Mouse (Mus musculus) MEL (cell line): ENCODE measurements at regions not wholly inside any gene's neighbourhood (a gene's known extent, or its start where the extent isn't known, plus 50 kb on each side); places are given as distances from the start of the nearest gene placed in this dataset.

Experiments used
- DNase-seq: peaks from one replicate; pipeline ENCODE4 v3.0.0; 2011; ENCODE audit warnings: low read depth, low spot score
- H3K27ac ChIP-seq: 2 replicates; pipeline ENCODE4 v1.5.1; 2012; ENCODE audit warnings: low read depth, mild to moderate bottlenecking, control low read depth, low read length, moderate library complexity; ENCODE audit not compliant: control insufficient read depth
- H3K27me3 ChIP-seq, 2 experiments: fragments of 150-350 bp in 1 of 2; sonication (generic) in 1 of 2; 2 replicates each; pipeline ENCODE4 v1.6.1; 2012; ENCODE audit warnings: low read length in 2 of 2, mild to moderate bottlenecking in 2 of 2, improper control_type of control experiment in 1 of 2, moderate library complexity in 1 of 2; ENCODE audit not compliant: insufficient read depth in 2 of 2, control insufficient read depth in 1 of 2
- H3K36me3 ChIP-seq, 2 experiments: 2 replicates each; pipeline ENCODE4 v1.6.1; 2012 to 2014; ENCODE audit warnings: low read length in 2 of 2, improper control_type of control experiment in 1 of 2, inconsistent platforms in 1 of 2, mild to moderate bottlenecking in 1 of 2; ENCODE audit not compliant: insufficient read depth in 2 of 2, control insufficient read depth in 1 of 2
- H3K4me1 ChIP-seq, 2 experiments: fragments of 150-350 bp in 1 of 2; sonication (generic) in 1 of 2; 2 replicates each; pipeline ENCODE4 v1.6.1; 2012; ENCODE audit warnings: low read length in 2 of 2, improper control_type of control experiment in 1 of 2, mild to moderate bottlenecking in 1 of 2; ENCODE audit not compliant: insufficient read depth in 2 of 2, control insufficient read depth in 1 of 2
- H3K4me3 ChIP-seq, 2 experiments: fragments of 150-350 bp in 1 of 2; sonication (generic) in 1 of 2; 2 replicates each; pipeline ENCODE4 v1.5.1; 2012; ENCODE audit warnings: low read depth in 2 of 2, low read length in 2 of 2, mild to moderate bottlenecking in 2 of 2, moderate library complexity in 2 of 2, control low read depth in 1 of 2, improper control_type of control experiment in 1 of 2; ENCODE audit not compliant: control insufficient read depth in 1 of 2, insufficient read depth in 1 of 2
- H3K79me2 ChIP-seq: 2 replicates; pipeline ENCODE4 v1.6.1; 2012; ENCODE audit warnings: mild to moderate bottlenecking, low read length, moderate library complexity; ENCODE audit not compliant: control insufficient read depth, poor library complexity, insufficient read depth
- H3K9ac ChIP-seq: 2 replicates; pipeline ENCODE4 v1.6.1; 2012; ENCODE audit warnings: low read depth, mild to moderate bottlenecking, control low read depth, low read length, moderate library complexity; ENCODE audit not compliant: control insufficient read depth, poor library complexity, severe bottlenecking
- H3K9me3 ChIP-seq: fragments of 150-350 bp; sonication (generic); replicated peaks from 2 replicates; pipeline ENCODE4 v1.6.1; 2012; ENCODE audit warnings: mild to moderate bottlenecking, low read length, improper control_type of control experiment, moderate library complexity; ENCODE audit not compliant: insufficient read depth
- CHD1 ChIP-seq: IDR thresholded peaks from 2 replicates; pipeline ENCODE4 v1.6.1; 2012; ENCODE audit warnings: low read depth, mild to moderate bottlenecking, inconsistent platforms, low read length, improper control_type of control experiment
- CHD2 ChIP-seq: IDR thresholded peaks from 2 replicates; pipeline ENCODE4 v1.6.1; 2011; ENCODE audit warnings: low read length, improper control_type of control experiment
- E2F4 ChIP-seq: IDR thresholded peaks from 2 replicates; pipeline ENCODE4 v1.6.1; 2011; ENCODE audit warnings: low read depth, low read length, improper control_type of control experiment, borderline replicate concordance
- ELF1 ChIP-seq: IDR thresholded peaks from 2 replicates; pipeline ENCODE4 v1.6.1; 2014; ENCODE audit warnings: low read depth, mild to moderate bottlenecking, inconsistent platforms, low read length, improper control_type of control experiment, moderate library complexity
- EP300 ChIP-seq, 2 experiments: IDR thresholded peaks; 2 replicates each; pipeline ENCODE4 v1.6.1; 2011; ENCODE audit warnings: improper control_type of control experiment in 2 of 2, low read length in 2 of 2, low read depth in 1 of 2, mild to moderate bottlenecking in 1 of 2
- GABPA ChIP-seq: IDR thresholded peaks from 2 replicates; pipeline ENCODE4 v1.6.1; 2012; ENCODE audit warnings: low read depth, mild to moderate bottlenecking, inconsistent platforms, low read length, improper control_type of control experiment, moderate library complexity
- GATA1 ChIP-seq: IDR thresholded peaks from 2 replicates; pipeline ENCODE4 v1.6.1; 2011; ENCODE audit warnings: low read depth, low read length, improper control_type of control experiment
- JUND ChIP-seq: IDR thresholded peaks from 2 replicates; pipeline ENCODE4 v1.6.1; 2011; ENCODE audit warnings: low read depth, mild to moderate bottlenecking, improper control_type of control experiment, low read length
- MAFK ChIP-seq: IDR thresholded peaks from 2 replicates; pipeline ENCODE4 v1.6.1; 2011; ENCODE audit warnings: low read depth, mild to moderate bottlenecking, low read length, improper control_type of control experiment, borderline replicate concordance
- MAZ ChIP-seq: IDR thresholded peaks from 2 replicates; pipeline ENCODE4 v1.6.1; 2012; ENCODE audit warnings: low read depth, mild to moderate bottlenecking, inconsistent platforms, low read length, improper control_type of control experiment
- MEF2A ChIP-seq: IDR thresholded peaks from 2 replicates; pipeline ENCODE4 v1.6.1; 2014; ENCODE audit warnings: low read depth, mild to moderate bottlenecking, inconsistent platforms, low read length, improper control_type of control experiment; ENCODE audit not compliant: poor library complexity, insufficient replicate concordance, severe bottlenecking; ENCODE audit errors: extremely low read depth
- MXI1 ChIP-seq: IDR thresholded peaks from 2 replicates; pipeline ENCODE4 v1.6.1; 2011; ENCODE audit warnings: mild to moderate bottlenecking, low read depth, low read length, improper control_type of control experiment
- POLR2A ChIP-seq, 2 experiments: IDR thresholded peaks; 2 replicates each; pipeline ENCODE4 v1.6.1; 2011 to 2012; ENCODE audit warnings: low read length in 2 of 2, mild to moderate bottlenecking in 2 of 2, control low read depth in 1 of 2, improper control_type of control experiment in 1 of 2, low read depth in 1 of 2, moderate library complexity in 1 of 2; ENCODE audit not compliant: control insufficient read depth in 1 of 2, insufficient read depth in 1 of 2, poor library complexity in 1 of 2
- POLR2AphosphoS2 ChIP-seq: IDR thresholded peaks from 2 replicates; pipeline ENCODE4 v1.6.1; 2011; ENCODE audit warnings: low read length, improper control_type of control experiment
- POLR2AphosphoS5 ChIP-seq: IDR thresholded peaks from 2 replicates; pipeline ENCODE4 v1.6.1; 2012; ENCODE audit warnings: low read depth, borderline replicate concordance, mild to moderate bottlenecking, inconsistent platforms, low read length, moderate library complexity, mixed read lengths
- RAD21 ChIP-seq: IDR thresholded peaks from 2 replicates; pipeline ENCODE4 v1.6.1; 2011; ENCODE audit warnings: mild to moderate bottlenecking, low read depth, low read length, improper control_type of control experiment
- SMC3 ChIP-seq: IDR thresholded peaks from 2 replicates; pipeline ENCODE4 v1.6.1; 2011; ENCODE audit warnings: low read depth, low read length, improper control_type of control experiment
- TAL1 ChIP-seq: IDR thresholded peaks from 2 replicates; pipeline ENCODE4 v1.6.1; 2012; ENCODE audit warnings: mild to moderate bottlenecking, inconsistent platforms, low read length, moderate library complexity, mixed read lengths
- TBP ChIP-seq: IDR thresholded peaks from 2 replicates; pipeline ENCODE4 v1.8.0; 2011; ENCODE audit warnings: low read depth, low read length, improper control_type of control experiment
- TCF12 ChIP-seq: IDR thresholded peaks from 2 replicates; pipeline ENCODE4 v1.6.1; 2014; ENCODE audit warnings: low read depth, mild to moderate bottlenecking, inconsistent platforms, low read length, improper control_type of control experiment, moderate library complexity
- UBTF ChIP-seq: IDR thresholded peaks from 2 replicates; pipeline ENCODE4 v1.6.1; 2012; ENCODE audit warnings: low read depth, mild to moderate bottlenecking, inconsistent platforms, low read length, improper control_type of control experiment, moderate library complexity, borderline replicate concordance; ENCODE audit not compliant: insufficient read depth
- USF2 ChIP-seq, 2 experiments: IDR thresholded peaks; 2 replicates each; pipeline ENCODE4 v1.6.1; 2011 to 2012; ENCODE audit warnings: improper control_type of control experiment in 2 of 2, low read length in 2 of 2, borderline replicate concordance in 1 of 2, inconsistent platforms in 1 of 2, low read depth in 1 of 2, mild to moderate bottlenecking in 1 of 2; ENCODE audit not compliant: insufficient read depth in 1 of 2
- ZKSCAN1 ChIP-seq: IDR thresholded peaks from 2 replicates; pipeline ENCODE4 v1.6.1; 2012; ENCODE audit warnings: low read depth, mild to moderate bottlenecking, inconsistent platforms, low read length, improper control_type of control experiment, moderate library complexity
- ZNF384 ChIP-seq: IDR thresholded peaks from 2 replicates; pipeline ENCODE4 v1.6.1; 2012; ENCODE audit warnings: low read depth, mild to moderate bottlenecking, inconsistent platforms, low read length, improper control_type of control experiment

DNA sequence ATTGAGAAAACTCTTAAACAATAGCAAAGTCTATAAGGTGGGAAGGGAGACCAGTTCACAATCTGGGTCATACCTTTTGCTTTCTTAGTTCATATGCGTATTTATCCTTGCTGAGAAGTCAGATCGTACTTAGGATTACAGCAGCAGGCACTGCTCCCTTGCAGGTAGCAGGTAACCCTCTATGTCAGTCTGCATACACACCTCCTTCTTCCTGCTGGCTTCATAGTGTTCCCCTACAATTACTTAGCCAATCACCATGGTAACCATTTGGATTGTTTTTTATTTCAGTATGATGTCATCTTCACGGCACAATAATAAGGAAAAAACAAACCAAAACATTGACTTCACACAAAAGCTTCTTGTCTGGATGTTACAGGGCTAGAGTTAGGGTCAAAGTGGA lies 242.1 kb upstream of the Arglu1 start:
- no peak overlapping the region for H3K27ac ChIP-seq
- H3K36me3 ChIP-seq: no peaks in the 10 kb centered on the region
- no peaks in the 10 kb centered on the region for H3K27me3 ChIP-seq
- no peaks in the 10 kb centered on the region for H3K79me2 ChIP-seq
- no peaks in the 10 kb centered on the region for H3K4me1 ChIP-seq
- H3K4me3 ChIP-seq: no peak overlapping the region
- no peaks in the 10 kb centered on the region for H3K9me3 ChIP-seq
- TF ChIP-seq CHD2 (no peak), POLR2AphosphoS5 (no peak), ZNF384 (no peak), RAD21 (no peak), POLR2A (IDR thresholded peaks at IDR 0.05; ENCODE audit: control insufficient read depth in 1 of 2, insufficient read depth in 1 of 2, low read depth in 1 of 2, low read length in 2 of 2, poor library complexity in 1 of 2) (no peak), MEF2A (no peak), EP300 (IDR thresholded peaks at IDR 0.05; ENCODE audit: low read depth in 1 of 2, low read length in 2 of 2) (no peak), ELF1 (no peak), GATA1 (no peak), GABPA (no peak), USF2 (IDR thresholded peaks at IDR 0.05; ENCODE audit: borderline replicate concordance in 1 of 2, insufficient read depth in 1 of 2, low read depth in 1 of 2, low read length in 2 of 2) (no peak), SMC3 (no peak), MAZ (no peak), ZKSCAN1 (no peak), CHD1 (no peak), TBP (no peak), E2F4 (no peak), UBTF (no peak)
- DNase-seq: no peak
- no peak overlapping the region for H3K9ac ChIP-seq

DNA sequence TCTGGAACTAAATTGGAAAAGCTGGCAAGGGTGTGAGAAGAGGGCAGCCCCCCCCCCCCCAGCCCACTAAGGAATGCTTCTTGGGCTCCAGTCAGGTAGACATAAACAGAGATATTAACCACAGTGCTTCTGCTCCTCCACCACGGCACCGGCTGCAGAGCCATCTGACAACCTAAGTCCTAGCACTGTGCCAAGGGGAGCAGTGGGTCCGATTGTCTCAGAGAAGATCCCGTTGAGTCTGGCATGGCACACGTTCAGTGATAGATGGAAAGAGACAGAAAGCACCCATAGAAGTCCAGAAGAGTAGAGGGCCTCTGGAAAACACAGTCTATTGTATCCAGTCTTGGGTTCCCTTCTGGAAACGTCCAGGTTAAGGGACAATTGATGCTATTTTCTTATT lies 241.4 kb upstream of the Arglu1 start:
- Histone ChIP-seq H3K27ac (no peak overlapping the region), H3K4me3 (no peak overlapping the region), H3K4me1 (no peaks in the 10 kb centered on the region), H3K9me3 (no peaks in the 10 kb centered on the region)
- DNase-seq: no peak
- TF ChIP-seq POLR2AphosphoS2: no peak
- TF ChIP-seq ZKSCAN1: no peak
- TF ChIP-seq TCF12: no peak
- no peak for TF ChIP-seq GABPA
- TF ChIP-seq MXI1: no peak
- no peak for TF ChIP-seq JUND
- no peak for TF ChIP-seq MAZ
- no peak for TF ChIP-seq ELF1
- TF ChIP-seq MAFK: no peak
- TF ChIP-seq TAL1: no peak
- no peak for TF ChIP-seq MEF2A
- no peak for TF ChIP-seq UBTF
- TF ChIP-seq TBP: no peak
- TF ChIP-seq, all 39 proteins: peak for 0
- H3K36me3 ChIP-seq: no peaks in the 10 kb centered on the region
- no peaks in the 10 kb centered on the region for H3K79me2 ChIP-seq
- no peaks in the 10 kb centered on the region for H3K27me3 ChIP-seq
- H3K9ac ChIP-seq: no peak overlapping the region
